Mouse (Mus musculus) urinary bladder, postnatal 25 days (tissue): ENCODE results near the gene Aftph.

Source experiments
- DNase-seq: peaks from one replicate; pipeline ENCODE4 v3.0.0; 2022; ENCODE audit warnings: low spot score

The Aftph gene

GRCm38 (mm10) chr11:20647902-20648625 lies 93.3 kb downstream of the Aftph start:
- DNase-seq, result no peak

GRCm38 (mm10) chr11:20646986-20647726 lies 94.2 kb downstream of the Aftph start:
- DNase-seq, result no peak

- no peak for DNase-seq
These were observed 95.2 kb downstream of the Aftph start for GRCm38 (mm10) chr11:20646142-20646541.

GRCm38 (mm10) chr11:20645521-20645920 lies 95.9 kb downstream of the Aftph start:
- no peak for DNase-seq

- no peak for DNase-seq
These were observed 96.5 kb downstream of the Aftph start for GRCm38 (mm10) chr11:20644872-20645271.

GRCm38 (mm10) chr11:20644166-20644565 lies 97.2 kb downstream of the Aftph start:
- no peak for DNase-seq

- no peak for DNase-seq
These were observed 98.2 kb downstream of the Aftph start for GRCm38 (mm10) chr11:20643161-20643560.

GRCm38 (mm10) chr11:20642321-20642720 lies 99.1 kb downstream of the Aftph start:
- no peak for DNase-seq

- no peak for DNase-seq
These were observed 101.4 kb downstream of the Aftph start for GRCm38 (mm10) chr11:20639918-20640447.

GRCm38 (mm10) chr11:20638841-20639240 lies 102.5 kb downstream of the Aftph start:
- peak; percentile 82 for DNase-seq

- no peak for DNase-seq
These were observed 104.3 kb downstream of the Aftph start for GRCm38 (mm10) chr11:20637060-20637459.

- DNase-seq, result no peak
These were observed 105.3 kb downstream of the Aftph start for GRCm38 (mm10) chr11:20636114-20636513.

- no peak for DNase-seq
These were observed 105.7 kb downstream of the Aftph start for GRCm38 (mm10) chr11:20635646-20636045.
